Mouse (Mus musculus) left cerebral cortex, adult 2 months (tissue): ENCODE measurements at regions not wholly inside any gene's neighbourhood (a gene's known extent, or its start where the extent isn't known, plus 50 kb on each side); places are given as distances from the start of the nearest gene placed in this dataset.

ENCODE experiments used
- DNase-seq, 2 experiments: peaks; one replicate each; pipeline ENCODE4 v3.0.0; 2021 to 2022; ENCODE audit warnings: low spot score in 2 of 2, mixed read lengths in 1 of 2; ENCODE audit errors: extremely low spot score in 1 of 2
- H3K27ac ChIP-seq: fragments of 200-600 bp; 2 replicates; pipeline ENCODE4 v1.8.1; 2022
- H3K4me3 ChIP-seq: fragments of 200-600 bp; 2 replicates; pipeline ENCODE4 v1.8.1; 2022
- CTCF ChIP-seq: fragments of 200-600 bp; IDR thresholded peaks from 2 replicates; pipeline ENCODE4 v1.8.1; 2022; ENCODE audit warnings: antibody characterized with exemption, mild to moderate bottlenecking, moderate library complexity
- intact Hi-C: fragments of 180-260 bp; cut with DNase I; formaldehyde crosslinking; loops from one replicate; pipeline ENCODE4 v1.15.1; 2025

GRCm38 (mm10) chr13:99749342-99749741 is 151.5 kb downstream of the Cartpt start:
- TF ChIP-seq CTCF, result no peak
- Histone ChIP-seq H3K27ac (no peak overlapping the region), H3K4me3 (no peak overlapping the region)
- intact Hi-C loops, result no loop called here
- DNase-seq, result no peak

- no peak for DNase-seq
- intact Hi-C loops, result no loop called here
- H3K4me3 ChIP-seq, result no peak overlapping the region
- no peak for TF ChIP-seq CTCF
- H3K27ac ChIP-seq, result no peak overlapping the region
Observed at GRCm38 (mm10) chr13:99748128-99748527, 152.8 kb downstream of the Cartpt start.

GRCm38 (mm10) chr13:99745526-99745925 is 155.4 kb downstream of the Cartpt start:
- intact Hi-C loops, result no loop called here
- no peak for TF ChIP-seq CTCF
- Histone ChIP-seq H3K27ac (no peak overlapping the region), H3K4me3 (no peak overlapping the region)
- no peak for DNase-seq

- no peak for DNase-seq
- no peak for TF ChIP-seq CTCF
- no peak overlapping the region for H3K4me3 ChIP-seq
- no peak overlapping the region for H3K27ac ChIP-seq
- intact Hi-C loops, result no loop called here
Observed at GRCm38 (mm10) chr13:99744790-99745120, 156.1 kb downstream of the Cartpt start.

- intact Hi-C loops, result no loop called here
- Histone ChIP-seq H3K4me3 (no peak overlapping the region), H3K27ac (no peak overlapping the region)
- TF ChIP-seq CTCF, result no peak
- DNase-seq, result no peak
Observed at GRCm38 (mm10) chr13:99743952-99744789, 156.7 kb downstream of the Cartpt start.

GRCm38 (mm10) chr13:99742507-99742906 is 158.4 kb downstream of the Cartpt start:
- TF ChIP-seq CTCF, result no peak
- intact Hi-C loops, result no loop called here
- Histone ChIP-seq H3K27ac (no peak overlapping the region), H3K4me3 (no peak overlapping the region)
- DNase-seq, result no peak

- intact Hi-C loops, result no loop called here
- TF ChIP-seq CTCF, result no peak
- DNase-seq, result no peak
- Histone ChIP-seq H3K4me3 (no peak overlapping the region), H3K27ac (no peak overlapping the region)
Observed at GRCm38 (mm10) chr13:99741981-99742380, 158.9 kb downstream of the Cartpt start.

GRCm38 (mm10) chr13:99739420-99739819 is 161.5 kb downstream of the Cartpt start:
- intact Hi-C loops, result loop anchor here (1.0 kb wide), 1 partner anchor 91 kb away; no protein-coding TSS in a partner anchor
- DNase-seq, result peak in 1 of 2 experiments; percentile 19
- TF ChIP-seq CTCF, result no peak
- Histone ChIP-seq H3K27ac (peak overlapping the region; percentile 11; the same call in 1 of the 2 replicates), H3K4me3 (no peak overlapping the region)

GRCm38 (mm10) chr13:99737271-99737670 is 163.6 kb downstream of the Cartpt start:
- no peak for DNase-seq
- no peak for TF ChIP-seq CTCF
- intact Hi-C loops, result no loop called here
- Histone ChIP-seq H3K4me3 (no peak overlapping the region), H3K27ac (no peak overlapping the region)

GRCm38 (mm10) chr13:99729145-99729544 is 171.7 kb downstream of the Cartpt start:
- intact Hi-C loops, result no loop called here
- no peak for DNase-seq
- Histone ChIP-seq H3K4me3 (no peak overlapping the region), H3K27ac (no peak overlapping the region)
- TF ChIP-seq CTCF, result no peak

- no peak overlapping the region for H3K4me3 ChIP-seq
- TF ChIP-seq CTCF, result no peak
- intact Hi-C loops, result no loop called here
- H3K27ac ChIP-seq, result no peak overlapping the region
- DNase-seq, result peak in 1 of 2 experiments; percentile 11
Observed at GRCm38 (mm10) chr13:99724245-99724644, 176.6 kb downstream of the Cartpt start.

GRCm38 (mm10) chr13:99723237-99723981 is 177.5 kb downstream of the Cartpt start:
- H3K27ac ChIP-seq, result no peak overlapping the region

More at GRCm38 (mm10) chr13:99723237-99723981, 177.5 kb downstream of the Cartpt start:
- H3K4me3 ChIP-seq, result no peak overlapping the region
- no peak for DNase-seq
- TF ChIP-seq CTCF, result no peak
- intact Hi-C loops, result no loop called here
